Mouse (Mus musculus) liver (tissue): ENCODE data around the gene Shank2.

Experiments used
- DNase-seq: peaks from one replicate; pipeline ENCODE4 v3.0.0-alpha.2; 2020; ENCODE audit warnings: mixed read lengths

Shank2 gene

GRCm38 (mm10) chr7:144379243-144379884 is 377.6 kb downstream of the Shank2 start:
- no peak for DNase-seq

GRCm38 (mm10) chr7:144381588-144381987 is 379.9 kb downstream of the Shank2 start:
- DNase-seq = no peak

- no peak for DNase-seq
These were observed 385.8 kb downstream of the Shank2 start for GRCm38 (mm10) chr7:144387537-144387936.

- DNase-seq = no peak
These were observed 388.0 kb downstream of the Shank2 start for GRCm38 (mm10) chr7:144389704-144390103.

GRCm38 (mm10) chr7:144390676-144391075 is 388.9 kb downstream of the Shank2 start:
- DNase-seq = no peak

GRCm38 (mm10) chr7:144391727-144392126 is 390.0 kb downstream of the Shank2 start:
- no peak for DNase-seq

- no peak for DNase-seq
These were observed 400.8 kb downstream of the Shank2 start for GRCm38 (mm10) chr7:144402492-144402891.

GRCm38 (mm10) chr7:144407675-144408074 is 405.9 kb downstream of the Shank2 start:
- DNase-seq = no peak

- DNase-seq = no peak
These were observed 406.8 kb downstream of the Shank2 start for GRCm38 (mm10) chr7:144408464-144409000.

- no peak for DNase-seq
These were observed 408.0 kb downstream of the Shank2 start for GRCm38 (mm10) chr7:144409682-144410081.

- no peak for DNase-seq
These were observed 410.5 kb downstream of the Shank2 start for GRCm38 (mm10) chr7:144411967-144412906.

- DNase-seq = no peak
These were observed 412.9 kb downstream of the Shank2 start for GRCm38 (mm10) chr7:144414632-144415031.

- no peak for DNase-seq
These were observed 414.1 kb downstream of the Shank2 start for GRCm38 (mm10) chr7:144415795-144416194.

GRCm38 (mm10) chr7:144417234-144417633 is 415.5 kb downstream of the Shank2 start:
- no peak for DNase-seq

GRCm38 (mm10) chr7:144417644-144418343 is 416.1 kb downstream of the Shank2 start:
- peak; percentile 28 for DNase-seq

GRCm38 (mm10) chr7:144420552-144420951 is 418.8 kb downstream of the Shank2 start:
- DNase-seq = no peak

GRCm38 (mm10) chr7:144421478-144421877 is 419.8 kb downstream of the Shank2 start:
- DNase-seq = no peak

- peak; percentile 52 for DNase-seq
These were observed 424.2 kb downstream of the Shank2 start for GRCm38 (mm10) chr7:144425953-144426352.

- no peak for DNase-seq
These were observed 424.9 kb downstream of the Shank2 start for GRCm38 (mm10) chr7:144426594-144426993.

GRCm38 (mm10) chr7:144427460-144427859 is 425.7 kb downstream of the Shank2 start:
- DNase-seq = no peak

GRCm38 (mm10) chr7:144432920-144433319 is 431.2 kb downstream of the Shank2 start:
- no peak for DNase-seq

GRCm38 (mm10) chr7:144438811-144439210 is 437.1 kb downstream of the Shank2 start:
- no peak for DNase-seq

- DNase-seq = no peak
These were observed 439.7 kb downstream of the Shank2 start for GRCm38 (mm10) chr7:144441466-144441865.
